Mouse (Mus musculus): ENCODE results near the gene Ccdc58.
A peak's percentile ranks its signal among the peaks of the same experiment; 100 is the strongest.
"Not testable (repeated sequence)": the region's sequence is repeated elsewhere in the genome, so short reads cannot be mapped to it uniquely, and the experiment has no call there.

The Ccdc58 gene

DNA sequence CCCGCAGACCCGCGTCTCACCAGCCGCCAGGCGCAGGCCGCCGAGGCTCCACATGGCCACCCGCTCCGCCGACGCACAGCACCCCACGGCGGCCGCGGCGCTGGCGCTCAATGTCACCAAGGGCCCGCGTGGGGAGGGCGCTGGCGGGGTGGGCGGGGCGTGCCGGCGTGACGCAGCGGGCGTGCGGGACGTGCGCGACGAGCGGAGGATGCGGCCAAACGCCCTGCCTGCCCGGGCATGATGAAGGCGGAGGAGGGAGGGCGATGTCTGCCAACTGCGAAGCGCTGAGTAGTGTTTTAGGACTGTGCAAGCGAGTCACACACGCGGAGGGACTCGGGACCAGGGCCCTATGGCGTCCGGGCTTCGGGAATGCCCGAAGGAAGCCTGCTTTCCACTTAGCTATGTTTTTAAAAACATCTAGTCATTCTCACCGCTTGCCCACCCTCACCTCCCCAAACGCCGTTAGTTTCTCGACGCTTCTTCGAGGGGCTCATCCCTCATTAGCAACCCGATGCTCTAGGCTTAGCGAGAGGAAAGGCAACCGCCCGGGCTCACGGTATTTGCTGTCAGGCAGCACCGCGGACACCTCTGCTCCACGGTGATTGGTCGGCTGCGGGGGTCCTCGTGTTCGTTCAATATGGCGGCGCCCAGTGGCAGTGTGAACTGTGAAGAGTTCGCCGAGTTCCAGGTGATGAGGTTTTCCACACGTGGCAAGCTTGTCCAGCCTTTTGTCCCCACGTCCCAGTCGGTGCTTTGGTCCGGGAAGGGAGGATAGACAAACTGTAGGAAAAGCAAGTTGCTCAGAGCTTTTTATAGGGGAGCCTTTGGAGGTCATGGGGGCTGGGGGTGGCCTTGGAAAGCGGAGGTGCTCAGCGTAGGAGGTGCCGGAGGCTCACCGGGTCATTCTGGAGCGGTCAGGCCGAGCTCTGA is at the start of gene Ccdc58, which contains the start of gene Fam162a:
Gene Ccdc58, plus strand, starts transcription at position 236 of the 930 bp plus-strand sequence.
Gene Fam162a, minus strand, starts transcription at position 145 of the 930 bp plus-strand sequence.
- DNase-seq, result peak; percentile 98

DNA sequence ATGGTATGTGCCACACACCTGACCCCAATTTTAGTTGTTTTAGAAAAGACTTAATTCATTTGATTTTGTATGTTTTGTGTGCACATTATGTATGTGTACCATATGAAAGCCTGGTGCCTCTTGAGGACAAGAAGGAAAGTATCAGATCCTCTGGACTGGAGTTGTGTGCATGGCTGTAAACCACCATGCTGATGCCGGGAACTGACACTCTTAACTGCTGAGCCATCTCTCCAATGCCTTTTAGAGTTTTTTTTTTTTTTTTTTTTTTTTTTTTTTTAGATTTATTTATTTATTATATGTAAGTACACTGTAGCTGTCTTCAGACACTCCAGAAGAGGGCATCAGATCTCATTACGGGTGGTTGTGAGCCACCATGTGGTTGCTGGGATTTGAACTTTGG is 43.4 kb upstream of the Ccdc58 start:
- not testable (repeated sequence) for DNase-seq

DNA sequence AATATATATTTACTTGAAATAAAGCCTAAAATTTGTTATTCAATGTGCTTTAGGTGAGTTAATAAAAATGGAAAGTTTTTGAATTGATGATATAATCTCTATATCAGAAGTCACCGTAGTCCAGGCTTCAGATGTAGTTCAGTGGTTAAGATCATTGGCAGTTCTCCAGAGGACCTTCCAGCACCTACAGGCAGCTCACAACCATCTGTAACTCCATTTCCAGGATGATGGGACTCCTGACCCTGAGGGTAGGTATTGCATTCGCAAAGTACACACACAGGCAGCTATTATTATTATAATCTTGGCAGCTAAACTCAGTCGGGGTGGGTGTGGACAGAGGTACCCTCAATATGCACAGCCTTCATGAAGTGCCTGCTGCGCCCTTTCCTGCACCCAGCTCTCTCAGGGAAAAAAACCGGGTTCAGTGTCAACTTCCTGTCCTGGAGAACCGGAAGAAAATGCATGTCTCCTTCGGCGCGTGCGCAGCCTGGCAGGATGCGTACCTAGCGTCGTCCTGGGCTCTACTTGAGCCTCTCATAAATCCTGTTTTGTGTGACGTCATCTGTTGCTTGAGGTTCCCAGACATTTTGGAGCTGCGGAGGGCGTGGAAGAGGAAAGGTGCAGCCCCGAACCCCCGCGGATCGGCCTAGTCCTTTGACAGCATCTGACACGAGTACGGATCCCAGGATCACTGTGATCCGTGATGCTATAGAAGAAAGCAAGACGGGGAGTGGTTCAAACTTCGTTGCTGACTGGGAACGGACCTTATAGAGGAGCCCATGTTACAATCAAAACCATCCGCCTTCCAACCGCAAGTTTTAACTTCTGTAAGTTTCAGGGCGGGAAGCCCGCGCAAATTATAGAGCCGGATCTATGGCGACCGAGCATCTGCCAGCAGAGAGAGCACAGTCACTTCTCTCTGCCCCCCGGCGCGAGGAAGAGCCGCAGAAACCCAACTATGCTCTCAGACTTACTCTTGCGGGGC is 30.6 kb upstream of the Ccdc58 start, which contains the start of gene Wdr5b:
Gene Wdr5b, plus strand, starts transcription at position 551 of the 985 bp plus-strand sequence.
- DNase-seq, result peak; percentile 95

DNA sequence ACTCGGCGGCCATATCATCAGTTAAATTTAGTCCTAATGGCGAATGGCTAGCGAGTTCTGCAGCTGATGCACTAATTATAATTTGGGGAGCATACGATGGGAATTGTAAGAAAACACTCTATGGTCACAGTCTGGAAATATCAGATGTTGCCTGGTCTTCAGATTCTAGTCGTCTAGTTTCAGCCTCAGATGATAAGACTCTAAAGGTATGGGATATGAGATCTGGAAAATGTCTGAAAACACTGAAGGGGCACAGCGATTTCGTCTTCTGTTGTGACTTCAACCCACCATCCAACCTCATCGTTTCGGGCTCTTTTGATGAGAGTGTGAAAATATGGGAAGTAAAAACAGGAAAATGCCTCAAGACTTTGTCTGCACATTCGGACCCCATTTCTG is 29.9 kb upstream of the Ccdc58 start:
- no peak for DNase-seq

DNA sequence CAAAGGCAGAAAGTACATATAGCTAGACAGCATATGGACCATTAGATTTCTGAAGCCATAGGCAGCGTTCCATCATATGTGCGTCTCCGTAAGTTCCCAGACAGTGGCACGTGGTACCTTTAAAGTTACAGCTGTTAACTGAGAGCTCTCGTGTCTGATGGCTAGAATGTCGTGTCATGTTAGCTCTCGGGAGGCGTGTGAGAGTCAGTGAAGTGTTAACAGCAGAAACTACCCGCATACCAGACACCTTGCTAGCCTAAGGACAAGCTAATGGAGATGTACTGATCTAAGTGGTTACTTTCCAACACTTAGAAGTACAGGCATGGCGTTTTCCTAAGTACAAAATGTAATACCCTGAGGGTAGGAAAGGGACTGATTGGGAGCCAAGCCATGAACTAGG is 28.4 kb upstream of the Ccdc58 start:
- no peak for DNase-seq

DNA sequence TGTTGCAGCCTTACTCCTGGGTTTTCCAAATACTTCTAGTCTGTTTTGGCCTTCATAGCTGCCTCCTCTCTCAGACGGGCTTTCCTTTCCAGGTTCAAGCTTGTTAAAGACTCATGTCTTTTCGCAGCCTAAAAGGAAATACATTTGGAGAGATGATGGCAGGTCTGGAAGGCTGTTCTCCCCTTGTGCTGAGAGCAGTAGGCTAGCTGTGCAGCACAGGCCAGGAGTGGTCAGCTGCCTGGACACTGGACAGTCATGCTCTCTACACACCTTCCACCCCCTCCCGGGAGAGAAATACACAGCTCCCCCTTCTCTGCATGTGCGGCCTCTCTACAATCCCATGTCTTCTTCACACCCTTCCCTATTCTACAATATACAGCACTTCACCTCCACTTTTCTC is 27.5 kb upstream of the Ccdc58 start:
- DNase-seq, result no peak

DNA sequence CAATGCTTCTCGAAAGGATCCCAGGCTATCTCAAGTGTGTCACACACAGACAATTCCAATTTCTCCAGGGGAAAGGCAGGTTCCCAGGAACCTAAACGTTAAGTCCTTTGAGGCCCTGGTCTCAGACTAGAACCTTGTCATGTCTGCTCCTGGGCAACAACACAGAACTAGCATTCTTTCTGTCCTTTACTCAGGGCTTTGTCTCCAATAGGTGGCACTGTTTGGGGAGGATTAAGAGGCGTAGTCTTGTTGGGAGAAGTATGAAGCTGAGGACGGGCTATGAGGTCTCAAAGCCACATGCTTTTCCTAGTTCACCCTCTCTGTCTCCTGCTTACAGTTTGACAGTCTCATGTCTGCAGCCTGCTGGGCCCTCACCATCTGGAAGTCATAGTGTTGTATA is 23.9 kb upstream of the Ccdc58 start:
- DNase-seq, result no peak

DNA sequence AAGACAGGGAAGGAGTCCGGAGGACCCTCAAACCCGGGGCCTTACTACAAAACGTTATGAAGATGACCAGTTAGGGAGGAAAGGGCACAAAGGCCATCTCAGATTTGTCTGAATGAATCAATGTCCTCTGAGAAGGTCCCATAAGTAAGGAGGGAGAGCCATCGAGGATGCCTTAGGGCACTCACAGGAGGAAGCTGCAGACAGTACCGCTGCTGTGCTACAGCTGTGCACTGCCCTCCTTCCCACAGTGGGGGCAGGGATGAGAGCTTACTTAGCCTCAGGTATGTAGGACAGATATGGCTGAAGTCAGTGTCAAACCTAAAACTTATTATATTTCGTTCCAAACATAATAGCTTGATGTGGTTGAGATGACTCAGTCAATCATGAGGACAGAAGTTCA is 20.0 kb upstream of the Ccdc58 start:
- no peak for DNase-seq

DNA sequence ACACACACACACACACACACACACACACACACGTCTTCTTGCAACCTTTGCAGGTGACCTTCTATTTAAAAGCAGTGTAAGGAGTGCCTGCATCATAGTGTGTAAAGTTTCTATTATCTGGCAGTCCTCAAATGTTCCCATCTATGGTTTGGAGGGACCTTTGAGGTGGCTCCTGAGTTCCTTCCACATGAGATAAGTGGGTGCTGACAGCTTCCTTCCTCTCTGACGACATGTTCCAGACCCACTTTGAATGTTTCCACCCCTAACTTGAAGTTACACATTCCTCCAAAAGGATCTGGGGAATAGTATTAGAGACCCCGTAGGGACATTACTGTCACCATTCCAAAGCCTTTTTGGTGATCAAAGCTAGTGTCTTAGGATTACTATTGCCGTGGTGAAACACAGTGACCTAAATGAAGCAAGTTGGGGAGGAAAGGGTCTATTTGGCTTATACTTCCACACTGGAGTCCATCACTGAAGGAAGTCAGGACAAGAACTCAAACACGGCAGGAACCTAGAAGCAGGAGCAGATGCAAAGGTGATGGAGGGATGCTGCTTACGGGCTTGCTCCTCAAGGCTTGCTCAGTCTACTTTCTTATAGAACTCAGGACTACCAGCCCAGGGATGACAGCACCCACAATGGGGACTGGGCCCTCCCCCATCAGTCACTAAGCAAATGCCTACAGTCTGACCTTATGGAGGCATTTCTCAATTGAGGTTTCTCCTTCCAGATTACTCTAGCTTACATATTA is 17.8 kb upstream of the Ccdc58 start:
- DNase-seq, result no peak

DNA sequence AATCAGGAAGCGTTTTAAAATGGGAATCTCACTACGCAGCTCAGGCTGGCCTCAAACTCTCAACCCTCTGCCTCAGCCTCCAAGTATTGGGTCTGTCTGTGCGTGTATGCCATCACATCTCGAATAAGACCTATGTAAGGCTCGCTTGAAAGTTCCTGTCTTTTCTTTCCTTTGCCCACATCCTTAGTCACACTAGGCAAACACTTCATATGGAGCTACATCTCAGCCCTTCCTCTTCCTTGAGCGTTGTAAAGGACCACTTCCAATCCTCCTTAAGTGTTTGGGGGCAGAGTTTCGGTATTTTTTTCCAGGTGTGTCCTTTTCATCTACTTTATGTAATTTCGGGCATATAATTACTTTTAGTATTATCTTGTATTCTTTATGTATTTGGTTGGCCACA is 16.6 kb upstream of the Ccdc58 start:
- no peak for DNase-seq

DNA sequence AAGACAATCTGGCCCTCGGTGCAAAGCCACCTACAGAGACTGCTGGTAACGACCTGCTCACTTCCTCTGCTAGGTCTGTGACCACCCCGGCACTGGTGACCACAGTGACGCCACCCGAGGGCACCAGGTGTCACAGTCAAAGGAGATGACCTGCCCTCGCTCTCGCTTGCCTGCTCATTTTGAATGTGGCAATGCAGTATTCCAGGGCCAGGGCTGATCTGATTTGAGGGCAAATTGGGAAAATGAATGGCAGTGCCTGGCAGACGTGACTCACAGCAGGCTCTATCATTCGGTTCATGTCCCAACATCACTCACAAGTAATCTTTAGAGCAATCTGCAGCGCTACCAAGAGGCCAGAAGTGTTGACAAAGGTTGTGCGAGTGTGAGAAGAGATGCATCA is 15.1 kb upstream of the Ccdc58 start:
- DNase-seq, result no peak

DNA sequence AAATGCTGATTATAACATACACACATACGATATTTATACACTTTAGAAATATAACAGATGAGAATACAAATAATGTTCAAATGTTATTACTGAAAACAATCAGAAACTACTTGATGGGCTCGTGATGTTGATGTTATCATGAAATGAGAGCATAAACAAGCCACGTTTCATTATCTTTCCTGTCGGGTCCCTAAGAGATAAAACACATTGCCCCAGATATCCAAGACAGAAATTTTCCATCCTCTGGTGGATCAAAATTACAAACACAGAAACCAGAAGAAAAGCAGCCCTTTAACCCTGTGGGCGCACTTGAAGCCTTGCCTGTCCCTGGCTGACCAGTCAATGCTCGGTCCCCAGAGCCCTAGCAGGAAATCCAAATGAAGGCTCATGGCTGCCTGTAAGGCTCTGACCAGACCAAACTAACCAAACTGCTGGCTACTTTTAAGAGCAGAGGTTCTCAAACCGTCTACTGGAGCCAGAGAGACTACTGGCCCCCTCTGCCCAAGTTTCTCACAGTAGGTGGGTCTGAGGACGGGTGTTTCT is 13.5 kb upstream of the Ccdc58 start:
- no peak for DNase-seq

DNA sequence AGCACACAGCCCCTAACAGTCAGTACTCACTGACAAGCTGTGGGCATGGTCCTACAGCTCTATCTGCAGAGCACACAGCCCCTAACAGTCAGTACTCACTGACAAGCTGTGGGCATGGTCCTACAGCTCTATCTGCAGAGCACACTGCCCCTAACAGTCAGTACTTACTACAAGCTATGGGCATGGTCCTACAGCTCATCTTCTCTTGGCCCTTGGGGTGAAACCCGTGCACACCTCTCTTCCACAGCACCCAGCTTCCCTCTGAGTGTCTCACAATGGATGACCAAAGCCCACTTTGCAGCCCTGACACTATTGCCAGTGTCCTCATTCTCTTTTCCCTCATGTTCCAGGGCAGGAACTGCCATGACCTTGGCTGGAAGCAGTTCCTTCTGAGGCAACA is 9.0 kb upstream of the Ccdc58 start:
- not testable (repeated sequence) for DNase-seq

DNA sequence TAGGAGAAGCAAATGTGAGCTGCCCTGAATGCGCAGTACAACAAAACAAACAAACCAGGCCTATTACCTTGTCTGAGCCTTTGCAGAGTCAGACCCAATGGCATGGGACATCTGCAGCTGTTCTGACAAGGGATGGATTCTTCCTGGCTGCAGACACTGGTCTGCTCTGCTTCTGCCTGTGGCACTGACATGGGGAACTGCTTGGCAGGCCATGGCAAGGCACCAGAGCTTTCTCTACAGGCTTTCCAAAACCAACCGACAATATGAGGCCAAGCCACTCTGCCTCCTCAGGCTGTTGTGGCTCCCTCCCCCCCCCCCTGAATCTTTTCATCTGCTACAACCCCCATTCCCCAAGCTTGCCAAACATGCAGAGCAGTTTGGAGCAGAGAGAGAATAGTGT is 8.2 kb upstream of the Ccdc58 start:
- peak; percentile 49 to 59 for DNase-seq

DNA sequence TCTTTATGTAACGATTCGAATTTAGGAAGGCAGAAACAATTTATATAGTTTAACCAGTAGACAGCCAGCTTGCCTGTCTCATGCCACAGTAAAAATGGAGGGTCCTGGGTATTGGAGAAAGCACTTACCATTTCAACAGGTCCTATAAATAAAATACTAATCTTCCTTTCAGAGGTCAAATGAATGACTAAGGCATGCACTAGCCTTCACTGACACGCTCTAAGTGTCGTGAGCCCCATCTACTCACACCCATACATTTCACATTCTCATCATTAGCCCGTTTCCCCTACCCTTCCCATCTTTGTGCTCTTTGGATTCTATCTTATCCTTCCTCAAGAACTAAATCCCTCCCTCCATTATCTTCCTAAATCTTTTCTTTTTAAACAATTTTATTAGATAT is 6.6 kb upstream of the Ccdc58 start:
- DNase-seq, result no peak

DNA sequence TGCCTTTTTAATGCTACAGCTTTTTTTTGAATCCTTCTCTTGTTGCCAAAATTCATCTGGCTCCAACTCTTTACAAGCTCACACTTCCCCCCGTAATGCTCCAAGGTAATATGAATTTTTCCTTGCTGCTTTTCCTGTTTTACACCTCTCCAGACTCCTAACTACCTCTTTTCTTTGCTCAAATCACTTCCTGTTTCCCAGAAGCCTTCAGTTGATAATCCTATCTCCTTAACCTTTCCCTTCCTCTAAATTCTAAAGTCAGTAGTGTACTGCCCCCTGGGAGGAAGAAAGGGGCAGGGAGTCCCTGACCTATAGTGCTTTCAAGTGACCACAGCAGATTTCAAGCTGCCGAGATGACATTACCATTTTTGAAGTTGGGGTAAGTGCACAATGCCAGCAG is 3.8 kb upstream of the Ccdc58 start:
- DNase-seq, result no peak

DNA sequence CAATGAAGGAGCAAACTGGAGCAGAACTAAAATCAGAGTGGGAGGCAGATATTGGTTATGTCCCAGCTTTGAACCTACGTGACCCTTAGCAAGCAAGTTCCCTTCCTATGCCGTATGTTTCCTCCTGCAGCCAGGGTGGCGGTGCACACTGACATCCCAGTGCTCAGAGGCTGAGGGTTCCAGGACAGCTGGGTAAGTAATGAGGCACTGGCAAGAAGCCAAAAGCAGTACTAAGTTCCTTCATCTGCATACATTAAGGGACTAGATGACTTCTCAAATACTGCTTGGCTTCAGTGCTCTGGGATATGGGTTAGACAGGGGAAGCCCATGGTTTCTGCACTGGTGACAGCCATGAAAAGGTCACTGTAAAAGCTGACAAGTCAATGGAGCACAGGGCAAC is 3.1 kb upstream of the Ccdc58 start:
- no peak for DNase-seq

DNA sequence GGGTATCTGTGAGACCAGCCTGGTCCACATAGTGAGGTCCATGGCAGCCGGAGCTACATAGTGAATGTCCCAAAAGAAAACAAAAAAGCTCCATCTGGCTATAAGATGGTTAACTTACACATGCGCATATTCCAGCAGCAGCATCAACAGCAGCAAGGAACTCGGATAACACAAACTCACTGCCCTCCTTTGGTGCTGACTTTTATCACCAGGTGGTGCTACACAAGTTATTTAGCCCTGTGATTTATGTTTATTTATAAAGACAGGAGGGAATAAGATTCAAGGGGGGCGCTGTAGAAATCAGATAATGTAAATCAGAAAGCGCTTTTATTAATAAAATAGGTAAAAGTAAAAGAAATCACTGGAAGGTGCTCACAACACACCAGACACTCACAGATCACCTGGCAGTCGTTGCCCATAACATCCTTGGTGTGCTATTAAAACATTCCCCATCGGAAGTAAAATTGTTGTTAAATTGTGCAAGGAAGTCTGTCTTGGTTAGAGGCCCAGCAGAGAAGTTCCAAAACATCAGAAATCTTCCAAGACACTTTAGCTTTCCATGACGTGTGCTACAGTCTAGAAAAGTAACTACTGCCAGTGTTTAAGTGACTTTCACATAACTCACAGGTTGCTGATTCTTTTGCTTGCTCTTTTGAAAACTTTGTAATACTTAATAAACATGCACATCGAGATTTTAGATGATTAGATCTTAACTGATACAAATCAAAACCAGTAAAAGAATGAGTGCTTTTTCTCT is 1.5 kb upstream of the Ccdc58 start:
- no peak for DNase-seq

DNA sequence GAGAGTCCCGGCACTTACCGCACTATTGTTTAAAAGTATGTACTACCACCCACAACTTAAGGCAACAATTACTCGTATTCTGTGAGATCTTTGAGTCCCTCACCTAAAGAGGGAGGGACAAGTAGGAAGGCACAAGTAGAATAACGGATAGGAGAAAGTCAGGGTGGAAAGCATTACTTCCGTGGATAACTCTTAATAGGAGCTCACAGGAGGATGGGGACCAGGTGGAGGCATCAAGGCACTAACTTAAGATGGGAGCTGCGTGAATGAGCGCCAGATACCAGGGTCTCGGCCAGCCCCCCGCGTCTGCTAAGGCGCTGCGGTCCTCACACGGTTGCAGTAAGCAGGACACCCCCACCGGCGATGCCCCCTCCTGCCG is 425 bp upstream of the Ccdc58 start:
- DNase-seq, result no peak

DNA sequence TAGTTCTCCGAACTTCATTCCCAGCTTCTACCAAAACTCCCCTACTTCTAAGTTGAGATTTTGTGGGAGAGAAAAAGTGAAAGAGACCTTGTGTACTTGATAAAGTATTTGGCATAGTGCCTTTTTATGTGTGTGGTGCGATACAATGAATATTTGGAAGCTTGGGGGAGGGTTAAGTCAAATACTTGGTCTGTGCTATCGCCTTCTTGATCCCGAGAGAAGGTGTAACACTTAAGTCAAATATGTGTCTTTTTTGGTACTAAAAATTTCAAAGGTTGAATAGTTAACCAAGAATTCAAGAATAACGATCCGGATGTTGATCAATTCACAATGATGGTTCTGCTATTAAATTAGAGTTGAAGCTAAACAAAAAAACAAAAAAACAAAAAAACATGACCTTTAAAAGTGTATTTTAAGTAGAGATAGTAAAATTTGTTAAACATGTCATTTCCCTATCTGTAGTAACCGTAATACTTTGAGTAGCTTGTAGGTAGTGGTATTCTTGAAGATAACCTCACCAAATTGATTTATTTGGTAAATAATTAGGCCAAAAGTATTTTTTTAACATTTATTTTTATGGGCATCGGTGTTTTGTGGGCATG is 1.0 kb downstream of the Ccdc58 start:
- no peak for DNase-seq

DNA sequence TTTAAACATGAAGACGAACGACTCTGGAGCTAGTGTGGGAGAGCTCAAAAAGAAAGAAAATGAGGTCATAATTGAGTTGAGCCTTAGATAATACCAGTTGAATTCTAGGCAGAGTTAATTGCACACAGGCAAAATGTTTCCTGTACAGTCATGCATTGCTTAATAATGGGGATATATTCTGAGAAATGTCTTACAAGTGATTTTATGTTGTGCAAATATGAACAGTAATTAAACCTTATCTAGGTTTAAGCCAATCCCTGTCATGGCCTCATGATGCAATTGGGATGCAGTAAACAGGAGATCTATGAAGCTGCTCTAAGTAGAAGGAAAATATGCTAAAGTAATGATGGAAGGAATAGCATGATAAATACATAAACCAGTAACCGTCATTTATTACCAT is 3.3 kb downstream of the Ccdc58 start:
- DNase-seq, result no peak
